ENCODE assay signal across 7 mouse cellular contexts in the genomic region with DNA sequence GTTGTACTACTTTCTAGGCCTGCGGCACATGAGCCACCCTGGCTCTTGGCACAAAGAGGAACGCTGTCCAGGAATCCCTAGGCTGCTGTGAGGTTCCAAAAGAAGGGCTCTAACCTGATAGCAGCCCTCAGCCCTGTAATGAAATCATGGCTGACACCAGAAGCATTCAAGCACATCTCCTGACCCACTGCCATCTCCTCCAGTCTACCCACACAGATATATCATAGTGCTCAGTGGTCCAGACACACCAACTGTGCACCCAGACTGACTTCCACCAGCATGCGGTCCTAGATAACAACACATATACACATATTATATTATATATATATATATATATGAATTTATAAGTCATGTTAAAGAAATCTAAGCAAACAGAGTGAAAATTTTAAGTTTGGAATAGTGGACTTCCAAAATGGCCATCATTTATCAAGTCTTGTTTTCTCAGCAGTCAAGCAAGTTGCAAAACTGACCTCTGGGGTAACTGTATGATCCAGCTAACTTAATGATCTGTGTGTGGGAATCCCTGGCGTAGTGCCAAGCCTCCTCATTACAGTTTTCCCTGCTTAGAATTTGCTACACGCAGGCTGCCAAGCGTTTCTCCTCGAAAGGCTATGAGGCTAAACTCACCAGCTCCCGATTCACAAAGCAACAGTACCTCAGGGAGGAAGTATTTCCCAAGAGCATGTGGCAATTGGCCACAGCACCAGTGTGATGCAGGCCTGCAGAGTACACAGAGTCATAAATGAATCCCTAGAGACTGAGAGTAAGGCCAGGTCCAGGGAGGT.
A peak's percentile ranks its signal among the peaks of the same experiment; 100 is the strongest.
DNase-seq lines count a peak whose midpoint lies in the region; ATAC-seq lines count a peak whose summit lies in the region.

No protein-coding gene starts in this region.

- peak; percentile 72 for ATAC-seq in megakaryocyte progenitor cell, adult 5-6 weeks (replicated peaks; ENCODE audit: poor library complexity)

- peak; percentile 48 to 53 for DNase-seq in right cerebral cortex, postnatal 10 days (ENCODE audit: low spot score in 2 of 2)
- no peak for DNase-seq in right cerebral cortex, postnatal 25 days
- DNase-seq in gastrocnemius, adult 8-10 months (ENCODE audit: low spot score in 2 of 2): peak; percentile 34 to 36
- peak; percentile 28 to 31 for DNase-seq in kidney, adult 8-10 months
- DNase-seq in thymus, postnatal 10 days (ENCODE audit: low spot score in 2 of 2): no peak
- DNase-seq in cerebellum, postnatal 25 days: no peak

Comparison
In these comparisons a context has a peak if more than half of its experiments do, and no peak if none do; other contexts are left out.
1. DNase-seq: peak in right cerebral cortex, postnatal 10 days (2 of 2), gastrocnemius, adult 8-10 months (2 of 2) and kidney, adult 8-10 months (2 of 2); none in right cerebral cortex, postnatal 25 days (single experiment), thymus, postnatal 10 days (0 of 2) and cerebellum, postnatal 25 days (0 of 2).